Mouse (Mus musculus): ENCODE results near the gene Crygb.
"Not testable (repeated sequence)": the region's sequence is repeated elsewhere in the genome, so short reads cannot be mapped to it uniquely, and the experiment has no call there.

The Crygb gene

GRCm38 (mm10) chr1:65073589-65073988 is 8.5 kb downstream of the Crygb start, which contains the start of gene Crygc:
Gene Crygc, minus strand, starts transcription at chr1:65073689.
- no peak for DNase-seq (ENCODE audit: low read depth, low spot score)

- no peak for DNase-seq (ENCODE audit: low read depth, low spot score)
Measured at GRCm38 (mm10) chr1:65067842-65068241, 14.2 kb downstream of the Crygb start.

GRCm38 (mm10) chr1:65064201-65064600 is 17.9 kb downstream of the Crygb start:
- no peak for DNase-seq (ENCODE audit: low read depth, low spot score)

GRCm38 (mm10) chr1:65063352-65063751 is 18.7 kb downstream of the Crygb start, which contains the start of gene Crygd:
Gene Crygd, minus strand, starts transcription at chr1:65063452.
- no peak for DNase-seq (ENCODE audit: low read depth, low spot score)

GRCm38 (mm10) chr1:65052140-65052539 is 29.9 kb downstream of the Crygb start:
- no peak for DNase-seq (ENCODE audit: low read depth, low spot score)

GRCm38 (mm10) chr1:65051696-65052095 is 30.4 kb downstream of the Crygb start:
- DNase-seq (ENCODE audit: low read depth, low spot score) = no peak

- not testable (repeated sequence) for DNase-seq (ENCODE audit: low read depth, low spot score)
Measured at GRCm38 (mm10) chr1:65050952-65051351, 31.1 kb downstream of the Crygb start, which contains the start of gene Cryge. Gene Cryge, minus strand, starts transcription at chr1:65051149.

GRCm38 (mm10) chr1:65048781-65049180 is 33.3 kb downstream of the Crygb start:
- DNase-seq (ENCODE audit: low read depth, low spot score) = no peak

GRCm38 (mm10) chr1:65046401-65047109 is 35.5 kb downstream of the Crygb start:
- no peak for DNase-seq (ENCODE audit: low read depth, low spot score)

- no peak for DNase-seq (ENCODE audit: low read depth, low spot score)
Measured at GRCm38 (mm10) chr1:65043433-65043832, 38.7 kb downstream of the Crygb start.

GRCm38 (mm10) chr1:65041837-65042236 is 40.3 kb downstream of the Crygb start:
- DNase-seq (ENCODE audit: low read depth, low spot score) = no peak

GRCm38 (mm10) chr1:65040806-65041205 is 41.3 kb downstream of the Crygb start:
- DNase-seq (ENCODE audit: low read depth, low spot score) = no peak

GRCm38 (mm10) chr1:65039679-65040078 is 42.4 kb downstream of the Crygb start:
- DNase-seq (ENCODE audit: low read depth, low spot score) = no peak

GRCm38 (mm10) chr1:65037542-65037941 is 44.5 kb downstream of the Crygb start:
- no peak for DNase-seq (ENCODE audit: low read depth, low spot score)

- DNase-seq (ENCODE audit: low read depth, low spot score) = no peak
Measured at GRCm38 (mm10) chr1:65035513-65035912, 46.6 kb downstream of the Crygb start.

- DNase-seq (ENCODE audit: low read depth, low spot score) = no peak
Measured at GRCm38 (mm10) chr1:65032641-65033040, 49.4 kb downstream of the Crygb start, which contains the start of gene Akr1cl. Gene Akr1cl, minus strand, starts transcription at chr1:65032759.
